Mouse (Mus musculus) adrenal gland (tissue): ENCODE data around the gene Hoga1.

Experiments used
- intact Hi-C: fragments of 180-260 bp; cut with DNase I; formaldehyde crosslinking; loops from one replicate; pipeline ENCODE4 v1.15.1; 2025

Hoga1 gene

DNA sequence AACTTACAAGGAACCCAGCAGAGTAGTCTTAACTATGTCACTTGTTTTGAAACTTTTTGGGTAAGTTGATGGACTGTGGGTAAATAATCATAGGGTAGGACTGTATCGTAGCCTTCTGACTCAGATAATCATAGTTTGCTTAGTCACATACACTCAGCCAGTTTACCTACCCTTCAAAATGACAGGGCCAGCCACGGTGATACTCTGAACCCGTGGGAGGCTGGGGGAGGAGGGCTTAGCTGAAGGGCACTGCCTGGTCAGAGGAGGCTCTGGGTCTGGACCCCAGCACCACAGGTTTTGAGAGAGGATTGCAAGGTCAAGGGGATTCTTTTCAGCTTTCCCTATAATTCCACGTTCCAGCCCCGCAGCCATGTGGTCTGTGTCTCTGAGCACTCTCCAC, 73.2 kb downstream of the Hoga1 start:
- intact Hi-C loops = no loop called here

DNA sequence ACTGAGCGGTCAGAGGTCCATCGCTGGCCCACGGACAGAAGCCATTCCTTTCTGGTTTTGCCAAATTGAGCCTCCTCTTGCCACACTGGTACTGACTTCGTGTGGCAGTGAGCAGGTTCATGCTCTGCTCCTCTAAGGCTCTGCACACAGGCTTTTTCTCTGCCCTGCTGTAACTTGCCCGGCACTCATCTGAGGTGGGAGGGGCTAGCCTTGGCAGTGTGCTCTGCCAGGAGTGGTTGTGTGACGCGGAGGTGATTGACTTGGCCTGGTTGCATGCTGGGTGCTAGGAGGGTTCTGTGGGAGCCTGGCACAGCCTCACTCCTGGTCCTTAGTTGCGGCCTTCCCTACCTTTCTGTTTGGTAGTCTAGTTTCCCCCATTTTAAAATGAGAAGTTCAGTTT, 75.0 kb downstream of the Hoga1 start:
- intact Hi-C loops = no loop called here
